Mouse (Mus musculus): Measurements from ENCODE around the gene Msmo1.

Msmo1 gene

DNA sequence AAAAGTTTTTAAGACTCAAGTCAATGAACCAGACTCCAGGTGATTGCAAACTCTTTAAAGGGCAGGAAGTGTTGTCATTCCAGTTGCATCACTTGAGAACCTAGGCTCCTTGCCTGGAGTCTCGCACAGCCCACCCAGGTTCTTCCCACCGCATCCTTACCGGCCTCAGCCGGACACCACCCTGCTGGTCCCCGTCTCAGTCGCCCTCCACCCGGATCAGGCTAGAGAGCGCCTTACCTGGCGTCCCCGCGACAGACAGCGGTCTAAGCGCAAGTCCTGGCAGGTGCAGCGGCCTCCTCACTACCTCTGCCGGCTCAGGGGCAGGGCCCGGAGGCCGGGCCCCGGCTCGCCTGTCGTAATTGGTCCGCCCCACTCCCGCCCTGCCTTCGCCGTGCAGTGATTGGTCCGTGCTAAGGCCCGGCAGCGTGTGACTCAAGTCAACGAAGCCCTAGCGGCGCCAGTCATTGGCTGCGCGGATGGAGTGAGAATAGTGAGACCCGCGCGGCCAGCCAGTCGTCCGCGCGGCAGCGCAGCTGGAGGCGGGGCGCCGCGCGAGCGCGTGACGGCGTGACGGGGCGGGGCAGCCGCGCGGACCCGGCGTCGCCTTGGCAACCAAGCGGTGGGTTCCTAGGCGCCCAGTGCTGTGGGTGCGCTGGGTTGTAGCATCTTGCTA lies at the start of gene Msmo1:
Gene Msmo1, minus strand, starts transcription at position 522 of the 673 bp plus-strand sequence.
- DNase-seq = peak; percentile 98

GRCm38 (mm10) chr8:64781947-64782346 lies 48.4 kb upstream of the Msmo1 start:
- DNase-seq = no peak

GRCm38 (mm10) chr8:64777925-64778324 lies 44.3 kb upstream of the Msmo1 start:
- no peak for DNase-seq

- DNase-seq = no peak
These were observed 40.5 kb upstream of the Msmo1 start for GRCm38 (mm10) chr8:64774136-64774535.

GRCm38 (mm10) chr8:64770814-64771213 lies 37.2 kb upstream of the Msmo1 start:
- DNase-seq = no peak

GRCm38 (mm10) chr8:64769586-64769985 lies 36.0 kb upstream of the Msmo1 start:
- DNase-seq = no peak

GRCm38 (mm10) chr8:64768645-64769044 lies 35.1 kb upstream of the Msmo1 start:
- DNase-seq = no peak

- peak; percentile 34 to 42 for DNase-seq
These were observed 33.5 kb upstream of the Msmo1 start for GRCm38 (mm10) chr8:64767047-64767446.

- DNase-seq = no peak
These were observed 30.5 kb upstream of the Msmo1 start for GRCm38 (mm10) chr8:64764075-64764474.

GRCm38 (mm10) chr8:64762751-64763150 lies 29.2 kb upstream of the Msmo1 start:
- no peak for DNase-seq

DNA sequence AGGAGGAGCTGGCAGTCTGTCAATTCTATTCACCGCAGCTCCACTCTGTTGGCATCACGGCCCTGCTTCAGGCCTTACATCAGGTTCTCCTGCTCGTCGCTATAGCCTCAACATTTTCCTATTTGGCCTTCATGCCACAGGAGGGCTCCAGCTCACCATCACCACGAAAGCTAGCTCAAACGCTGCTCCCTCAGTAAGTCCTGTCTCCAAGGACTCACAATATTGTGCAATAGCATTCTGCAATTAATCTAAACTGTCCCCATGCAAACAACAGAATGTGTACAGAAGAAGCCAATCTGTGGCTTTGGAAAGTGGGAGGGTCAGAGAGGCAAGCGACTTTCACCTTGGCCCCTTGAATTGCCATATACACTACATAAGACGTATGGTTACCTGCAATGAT lies 27.8 kb upstream of the Msmo1 start:
- DNase-seq = peak; percentile 20 to 63

DNA sequence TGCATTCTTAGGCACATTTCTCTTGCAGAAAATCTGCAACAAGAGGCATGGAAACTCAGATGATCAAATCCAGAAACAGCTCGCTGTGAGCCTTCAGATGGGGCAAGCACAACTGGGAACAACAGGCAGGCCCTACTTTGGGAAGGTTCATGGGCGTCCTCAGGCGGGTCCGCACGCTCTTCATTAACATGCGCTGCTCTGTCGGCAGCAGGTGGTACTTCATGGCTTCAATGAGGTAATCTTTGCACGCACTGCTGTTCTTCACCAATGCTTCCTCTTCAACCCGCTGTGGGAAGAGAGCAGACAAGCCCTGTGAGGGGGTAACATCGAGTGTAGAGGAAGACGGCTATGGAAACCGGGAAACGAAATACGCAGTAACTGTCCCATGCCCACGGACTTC lies 24.4 kb upstream of the Msmo1 start:
- no peak for DNase-seq

- no peak for DNase-seq
These were observed 12.8 kb upstream of the Msmo1 start for GRCm38 (mm10) chr8:64746215-64747058.

GRCm38 (mm10) chr8:64740547-64741211 lies 7.1 kb upstream of the Msmo1 start:
- no peak for DNase-seq

DNA sequence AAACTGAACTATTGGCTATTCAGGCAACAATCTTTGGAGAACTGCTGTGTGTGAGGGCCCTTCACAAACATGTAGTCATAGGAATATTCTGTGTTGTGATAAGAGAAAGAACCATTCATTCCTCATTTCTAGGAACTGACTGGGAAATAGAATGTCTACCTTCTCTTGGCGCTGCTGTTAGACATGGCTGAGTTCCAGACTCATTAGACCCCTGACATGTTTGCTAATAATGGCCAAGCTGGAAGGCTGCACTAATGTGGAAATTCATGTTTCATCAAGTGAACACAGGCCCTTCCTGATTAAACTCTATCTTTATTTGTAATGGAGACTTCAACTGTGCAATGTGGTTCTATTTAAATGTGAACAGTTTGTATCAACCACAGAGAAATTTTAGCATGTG lies 5.3 kb upstream of the Msmo1 start:
- DNase-seq = no peak

DNA sequence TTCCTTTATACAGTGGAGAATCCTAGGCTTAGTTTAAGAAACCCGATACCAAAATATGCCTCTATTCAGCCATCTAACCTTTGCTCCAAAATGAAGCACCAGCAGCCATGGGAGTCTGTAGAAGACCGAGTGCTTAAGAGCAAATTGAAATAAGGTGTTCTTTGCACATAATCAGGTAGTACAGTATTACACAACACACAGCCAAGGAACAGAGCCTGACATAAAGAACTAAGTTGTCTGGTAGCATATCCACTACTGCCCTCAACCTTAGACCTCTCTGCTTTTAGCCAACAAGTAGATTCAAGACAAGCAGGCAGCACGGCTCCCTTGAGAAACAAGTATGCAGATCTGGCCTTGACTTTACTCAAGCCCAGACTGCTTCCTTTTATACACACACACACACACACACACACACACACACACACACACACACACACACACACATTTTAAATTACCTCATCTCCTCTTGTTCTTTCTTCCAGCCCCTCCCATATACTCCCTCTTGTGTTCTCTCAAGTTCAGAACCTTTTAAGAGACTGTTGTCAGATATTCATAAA lies 3.3 kb upstream of the Msmo1 start:
- DNase-seq = no peak

DNA sequence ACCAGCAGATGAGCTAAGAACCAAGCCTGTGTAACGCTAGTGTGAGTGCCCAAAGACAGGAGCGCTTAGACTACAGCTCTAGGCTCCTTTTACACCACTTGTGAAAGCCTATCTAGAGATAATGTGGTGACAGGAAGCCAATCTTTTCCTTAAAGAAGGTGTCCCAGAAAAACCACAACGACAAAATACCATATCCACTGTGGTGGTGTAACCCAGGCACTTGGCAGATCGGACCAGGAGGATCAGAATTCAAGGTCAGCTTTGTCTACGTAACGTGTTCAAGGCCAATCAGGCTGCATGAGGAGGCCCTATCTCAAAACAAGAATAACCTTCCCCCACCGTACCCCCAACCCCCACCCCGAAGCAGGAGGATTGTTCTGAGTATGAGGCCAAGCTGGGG lies 1.6 kb upstream of the Msmo1 start:
- DNase-seq = no peak

DNA sequence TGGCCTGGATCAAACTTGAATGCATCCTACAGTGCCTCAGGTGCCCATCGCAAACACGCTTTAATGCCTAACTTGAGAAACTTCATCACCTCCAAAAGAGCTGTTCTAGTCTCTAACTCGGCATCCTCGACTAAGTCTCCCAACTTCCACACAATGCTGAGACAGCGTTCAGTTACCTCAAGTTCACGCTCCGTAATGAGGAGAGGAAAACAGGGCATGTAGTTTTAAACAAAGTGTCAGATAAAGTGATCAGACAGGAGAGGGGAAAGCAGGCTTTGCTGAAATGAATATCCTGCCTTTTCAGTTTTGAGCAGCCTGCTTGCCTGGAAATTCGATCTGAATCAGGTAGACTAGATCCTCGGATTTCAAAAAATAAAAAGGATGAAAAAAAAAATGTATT lies 996 bp downstream of the Msmo1 start:
- no peak for DNase-seq

GRCm38 (mm10) chr8:64728156-64728555 lies 5.4 kb downstream of the Msmo1 start:
- DNase-seq = no peak

- DNase-seq = no peak
These were observed 7.3 kb downstream of the Msmo1 start for GRCm38 (mm10) chr8:64726190-64726695.

GRCm38 (mm10) chr8:64723206-64723605 lies 10.4 kb downstream of the Msmo1 start:
- no peak for DNase-seq

DNA sequence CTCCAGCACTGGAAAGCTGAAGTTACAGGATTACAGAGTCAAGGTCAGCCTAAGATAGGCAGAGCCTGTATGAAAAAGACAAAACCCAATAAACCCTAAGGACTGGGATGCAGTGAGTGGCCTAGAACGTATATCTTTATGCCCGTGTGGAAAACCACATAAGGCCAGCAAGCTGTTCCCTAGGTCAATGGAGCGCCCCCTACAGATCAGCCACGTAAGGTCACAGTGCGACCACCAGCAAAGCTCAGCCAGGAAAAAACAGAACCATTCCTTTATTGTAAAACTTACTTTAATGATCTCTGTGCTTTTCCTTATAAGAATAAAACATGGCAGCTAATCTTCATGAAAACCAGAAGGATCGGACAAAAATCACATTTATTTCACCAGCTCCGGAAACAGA lies 15.7 kb downstream of the Msmo1 start:
- no peak for DNase-seq

- DNase-seq = no peak
These were observed 21.1 kb downstream of the Msmo1 start for GRCm38 (mm10) chr8:64712499-64712898.

Measured in lung, adult 18-20 months (tissue).